Mouse (Mus musculus) bone marrow macrophage, adult 2 months (primary cell): ENCODE measurements around the gene Setd7. TPM values are rescaled to one million over a fixed set of nuclear protein-coding genes. Genes with fewer than 3 reads are reported as not detected.
A peak's percentile ranks its signal among the peaks of the same experiment; 100 is the strongest.

ENCODE experiments used
- H3K27ac ChIP-seq: 2 replicates; pipeline ENCODE4 v1.5.1; 2012; ENCODE audit warnings: low read depth, low read length; ENCODE audit not compliant: insufficient read depth
- H3K4me1 ChIP-seq: 2 replicates; pipeline ENCODE4 v1.6.1; 2012; ENCODE audit warnings: low read length; ENCODE audit not compliant: control insufficient read depth, insufficient read depth
- H3K4me3 ChIP-seq: 2 replicates; pipeline ENCODE4 v1.5.1; 2012; ENCODE audit warnings: mild to moderate bottlenecking, low read length, moderate library complexity; ENCODE audit not compliant: insufficient read depth
- CTCF ChIP-seq: IDR thresholded peaks from 2 replicates; pipeline ENCODE4 v1.5.1; 2012; ENCODE audit warnings: low read depth, mild to moderate bottlenecking, low read length, moderate library complexity
- POLR2A ChIP-seq: IDR thresholded peaks from 2 replicates; pipeline ENCODE4 v1.6.1; 2012; ENCODE audit warnings: mild to moderate bottlenecking, low read depth, low read length, borderline replicate concordance
- polyA plus RNA-seq: library from polyadenylated mRNA; stranded (reverse); fragments of >200 nt; gene quantifications from 2 replicates; pipeline ENCODE4 v1.2.4, GENCODE M21; 2012; ENCODE audit not compliant: missing spikeins, insufficient read depth, insufficient read length

The Setd7 gene
- 26.2 and 28.6 TPM in 2 replicates for polyA plus RNA-seq

GRCm38 (mm10) chr3:51560511-51561108, at the start of gene Setd7:
Gene Setd7 (minus strand): TSS chr3:51560879.
- Histone ChIP-seq H3K27ac (peak within 1 kb of the TSS; percentile 62), H3K4me1 (peaks cover 30% of the 10 kb centered on the region), H3K4me3 (peak within 1 kb of the TSS; percentile 72)
- no peak for TF ChIP-seq CTCF

GRCm38 (mm10) chr3:51604489-51604888, 43.8 kb upstream of the Setd7 start:
- TF ChIP-seq CTCF (no peak), POLR2A (no peak)
- H3K4me3 ChIP-seq = no peak overlapping the region
- H3K27ac ChIP-seq = peak overlapping the region; percentile 34; the same call in 1 of the 2 replicates
- H3K4me1 ChIP-seq = peaks cover 7% of the 10 kb centered on the region

GRCm38 (mm10) chr3:51603705-51604291, 43.1 kb upstream of the Setd7 start:
- TF ChIP-seq CTCF (no peak), POLR2A (no peak)
- peaks cover 7% of the 10 kb centered on the region for H3K4me1 ChIP-seq
- H3K27ac ChIP-seq = 0 out of 2 replicates have a peak overlapping the region, but pooled peaks have one; percentile 34
- H3K4me3 ChIP-seq = no peak overlapping the region

GRCm38 (mm10) chr3:51601461-51601860, 40.8 kb upstream of the Setd7 start:
- TF ChIP-seq CTCF (no peak), POLR2A (no peak)
- peaks cover 7% of the 10 kb centered on the region for H3K4me1 ChIP-seq
- no peak overlapping the region for H3K4me3 ChIP-seq

GRCm38 (mm10) chr3:51600728-51601127, 40.0 kb upstream of the Setd7 start:
- H3K4me3 ChIP-seq = no peak overlapping the region
- H3K4me1 ChIP-seq = peaks cover 7% of the 10 kb centered on the region
- no peak overlapping the region for H3K27ac ChIP-seq
- TF ChIP-seq POLR2A (no peak), CTCF (no peak)

More at GRCm38 (mm10) chr3:51601461-51601860, 40.8 kb upstream of the Setd7 start:
- H3K27ac ChIP-seq = no peak overlapping the region

- Histone ChIP-seq H3K4me3 (no peak overlapping the region), H3K27ac (no peak overlapping the region), H3K4me1 (peaks cover under 1% of the 10 kb centered on the region)
- TF ChIP-seq CTCF (no peak), POLR2A (no peak)
Measured at GRCm38 (mm10) chr3:51599057-51599630, 38.5 kb upstream of the Setd7 start.

GRCm38 (mm10) chr3:51596538-51596937, 35.9 kb upstream of the Setd7 start:
- TF ChIP-seq CTCF = no peak
- TF ChIP-seq POLR2A = no peak
- Histone ChIP-seq H3K27ac (no peak overlapping the region), H3K4me1 (peaks cover 8% of the 10 kb centered on the region; the same call in 1 of the 2 replicates), H3K4me3 (no peak overlapping the region)

- TF ChIP-seq POLR2A = no peak
- no peak for TF ChIP-seq CTCF
- peaks cover 8% of the 10 kb centered on the region; the same call in 1 of the 2 replicates for H3K4me1 ChIP-seq
- H3K4me3 ChIP-seq = no peak overlapping the region
- no peak overlapping the region for H3K27ac ChIP-seq
Measured at GRCm38 (mm10) chr3:51593506-51593905, 32.8 kb upstream of the Setd7 start.

GRCm38 (mm10) chr3:51591591-51591990, 30.9 kb upstream of the Setd7 start:
- Histone ChIP-seq H3K4me3 (no peak overlapping the region), H3K27ac (no peak overlapping the region), H3K4me1 (peaks cover 8% of the 10 kb centered on the region; the same call in 1 of the 2 replicates)
- TF ChIP-seq POLR2A (no peak), CTCF (no peak)

GRCm38 (mm10) chr3:51590207-51590892, 29.7 kb upstream of the Setd7 start:
- TF ChIP-seq CTCF (no peak), POLR2A (no peak)
- H3K27ac ChIP-seq = no peak overlapping the region
- peaks cover 8% of the 10 kb centered on the region; the same call in 1 of the 2 replicates for H3K4me1 ChIP-seq
- H3K4me3 ChIP-seq = no peak overlapping the region
